Mouse (Mus musculus): ENCODE measurements around the gene 2610021A01Rik.
"Not testable (repeated sequence)": the region's sequence is repeated elsewhere in the genome, so short reads cannot be mapped to it uniquely, and the experiment has no call there.

2610021A01Rik gene

DNA sequence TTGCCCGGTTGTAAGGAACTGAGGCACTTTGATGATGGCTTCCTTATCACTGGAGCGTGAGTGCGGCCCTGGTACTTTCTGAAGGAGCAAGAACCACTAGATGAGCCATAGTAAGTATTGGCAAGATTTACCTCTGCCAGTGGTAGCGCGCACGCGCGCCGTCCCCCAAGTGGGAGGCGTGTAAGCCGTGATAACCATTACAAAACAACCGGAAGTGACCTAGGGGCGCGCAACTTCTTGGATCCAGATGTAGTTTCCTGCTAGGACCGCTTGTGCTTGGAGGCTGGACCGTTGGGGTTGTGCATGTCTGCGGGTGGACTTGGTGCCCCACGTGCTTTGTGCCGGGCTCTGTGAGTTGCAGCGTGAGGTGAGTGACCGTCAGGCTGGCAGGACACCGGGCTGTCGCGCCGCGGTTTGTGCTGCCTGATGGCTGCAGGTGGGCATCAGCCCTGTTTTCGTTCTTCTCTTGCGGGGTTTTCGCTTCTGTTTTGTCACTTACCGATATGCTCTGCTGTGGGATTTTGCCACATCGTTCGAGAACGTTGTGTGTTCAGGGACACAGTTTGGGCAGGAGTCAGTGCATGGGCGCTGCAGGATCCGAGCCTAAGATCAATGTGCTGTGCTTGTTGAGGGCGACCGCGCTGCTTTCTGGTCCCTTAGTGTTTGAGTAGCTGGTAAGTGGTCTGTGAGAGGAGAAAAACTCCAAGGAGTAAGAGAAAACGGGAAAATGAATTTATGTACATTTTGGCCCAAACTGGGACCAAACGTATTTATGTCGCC lies at the start of gene 2610021A01Rik:
2610021A01Rik (plus strand) TSS at position 197 of the 780 bp plus-strand sequence.
- peak; percentile 92 for DNase-seq

- DNase-seq: no peak
Measured at GRCm38 (mm10) chr7:41560681-41561080, 38.3 kb upstream of the 2610021A01Rik start.

- DNase-seq: not testable (repeated sequence)
Measured at GRCm38 (mm10) chr7:41573562-41573961, 25.5 kb upstream of the 2610021A01Rik start, which contains the start of gene Gm6871. TSS of gene Gm6871 (minus strand) at chr7:41573662.

DNA sequence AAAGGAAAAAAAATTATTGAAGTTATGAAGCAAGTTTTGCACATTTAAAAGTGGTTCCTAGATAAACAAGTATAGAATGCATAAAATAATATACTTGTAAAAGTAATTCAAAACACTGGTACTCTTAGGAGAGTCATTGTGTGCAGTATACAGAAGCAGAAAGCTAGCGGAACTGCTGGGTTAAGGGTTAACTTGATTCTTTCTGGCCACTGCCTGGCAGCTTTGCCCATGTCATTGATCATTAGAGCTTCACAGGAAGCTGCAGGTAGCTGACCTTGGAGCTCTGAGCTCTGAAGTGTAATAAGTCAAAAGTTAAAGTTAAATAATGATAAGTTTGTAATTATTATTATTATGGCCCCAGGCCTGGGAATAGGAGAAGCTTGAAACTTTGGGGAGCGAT lies 21.1 kb upstream of the 2610021A01Rik start:
- DNase-seq: no peak

DNA sequence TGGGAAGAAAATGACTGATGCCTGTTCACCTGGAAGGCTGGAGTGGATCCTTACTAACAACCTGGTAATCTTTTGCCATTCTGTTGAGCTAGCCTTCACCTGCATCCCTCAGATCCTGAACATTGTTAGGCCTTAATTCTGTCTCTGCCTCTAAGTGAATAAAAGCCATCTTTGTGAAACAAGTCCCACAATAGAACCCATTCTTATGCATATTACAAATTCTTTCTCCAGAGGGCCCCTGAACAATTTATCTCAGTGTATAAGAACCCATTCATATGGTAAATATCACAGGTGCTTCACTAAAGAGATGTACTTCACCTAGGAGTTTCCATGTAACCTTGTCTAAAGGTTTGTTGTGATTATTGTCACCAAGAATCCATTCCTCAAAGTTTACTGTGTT lies 17.0 kb upstream of the 2610021A01Rik start:
- DNase-seq: no peak

- not testable (repeated sequence) for DNase-seq
Measured at GRCm38 (mm10) chr7:41587831-41588230, 11.2 kb upstream of the 2610021A01Rik start.

GRCm38 (mm10) chr7:41598615-41599014 lies 415 bp upstream of the 2610021A01Rik start:
- no peak for DNase-seq

DNA sequence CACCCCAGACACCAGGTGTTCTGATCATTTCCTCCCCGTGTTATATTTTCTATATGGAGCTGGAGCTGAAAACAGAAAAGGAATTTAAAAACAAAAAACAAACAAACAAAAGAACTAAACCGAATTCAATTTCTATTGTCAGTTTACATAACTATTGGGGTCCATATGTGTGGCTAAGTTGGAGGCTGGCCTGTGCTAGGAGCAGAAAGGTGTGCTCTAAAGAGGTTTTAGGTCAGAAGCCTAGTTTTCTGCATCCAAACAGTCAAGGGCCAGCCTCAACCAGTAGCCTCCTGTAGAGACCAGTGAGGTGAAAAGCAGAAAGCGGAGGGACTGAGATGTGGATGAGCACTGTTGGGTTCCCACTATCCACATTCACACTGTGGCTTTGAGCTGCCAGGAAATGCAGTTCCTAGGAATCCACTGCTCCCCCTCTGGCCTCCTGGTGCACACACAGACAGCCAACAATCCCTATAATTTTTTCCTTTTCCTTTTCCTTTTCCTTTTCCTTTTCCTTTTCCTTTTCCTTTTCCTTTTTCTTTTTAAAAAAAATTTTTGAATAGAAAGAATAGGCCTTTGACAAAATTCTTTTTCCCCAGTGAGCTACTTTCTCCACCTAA lies 1.0 kb downstream of the 2610021A01Rik start:
- no peak for DNase-seq

- no peak for DNase-seq
Measured at GRCm38 (mm10) chr7:41611654-41612053, 12.6 kb downstream of the 2610021A01Rik start.

- DNase-seq: not testable (repeated sequence)
Measured at GRCm38 (mm10) chr7:41616241-41616640, 17.2 kb downstream of the 2610021A01Rik start.

DNA sequence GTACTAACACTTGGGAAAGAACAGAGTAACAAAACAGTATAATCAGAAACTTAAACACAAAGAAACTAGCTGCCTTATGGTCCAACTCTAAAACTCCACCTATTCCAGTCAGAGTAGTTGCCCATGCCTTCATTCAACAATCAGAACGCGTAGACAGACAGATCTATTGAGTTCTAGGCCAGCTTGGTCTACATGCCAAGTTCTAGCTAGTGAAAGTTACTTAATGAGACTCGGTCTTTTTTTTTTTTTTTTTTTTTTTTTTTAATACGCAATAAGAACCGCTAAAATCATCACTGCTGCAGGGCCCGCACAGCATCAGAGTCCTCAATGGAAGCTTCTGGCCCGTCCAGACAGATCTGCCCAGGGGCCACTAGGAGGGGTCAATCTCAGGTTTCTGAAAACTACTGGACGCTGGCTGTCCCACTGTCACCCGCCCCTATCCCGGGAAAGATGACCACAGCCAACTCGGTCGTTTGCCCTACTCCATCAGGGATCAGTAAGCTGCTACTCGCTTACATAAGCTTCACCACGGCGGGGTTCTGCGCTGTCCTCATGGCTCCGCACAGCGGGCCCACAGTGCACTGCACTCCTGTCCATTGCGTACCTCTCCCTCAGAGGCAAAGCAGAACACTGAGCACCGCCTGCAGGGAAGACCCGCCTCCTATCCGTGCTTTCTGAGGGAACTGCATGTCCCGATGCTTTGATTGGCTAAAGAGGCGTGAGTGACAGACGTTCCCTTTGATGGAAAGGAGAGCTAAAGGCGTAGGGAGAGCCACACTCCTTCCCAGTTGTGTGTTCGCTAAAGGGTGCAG lies 33.6 kb downstream of the 2610021A01Rik start, which contains the start of gene Zfp788:
Zfp788 (plus strand) TSS at position 795 of the 812 bp plus-strand sequence.
- DNase-seq: peak; percentile 92

- DNase-seq: peak; percentile 92
Measured at GRCm38 (mm10) chr7:41633221-41633984, 34.4 kb downstream of the 2610021A01Rik start.

GRCm38 (mm10) chr7:41674326-41674725 lies 75.3 kb downstream of the 2610021A01Rik start:
- not testable (repeated sequence) for DNase-seq

All from kidney, adult 18-20 months (tissue).